Mouse (Mus musculus) midbrain, postnatal 0 days (tissue): Measurements from ENCODE around the gene Pcdh17. TPM values are rescaled to one million over a fixed set of nuclear protein-coding genes. Genes with fewer than 3 reads are reported as not detected.

Source experiments
- ATAC-seq: fragments of 200-750 bp; cut with Nextera tagmentation; 2 replicates; pipeline ENCODE4 v1.8.0; 2017; ENCODE audit warnings: moderate number of reproducible peaks, mild to moderate bottlenecking, moderate TSS enrichment, moderate library complexity; ENCODE audit not compliant: low FRiP score
- DNase-seq: peaks from one replicate; pipeline ENCODE4 v3.0.0-alpha.2; 2015; ENCODE audit warnings: low spot score
- H3K27ac ChIP-seq: fragments of 300-500 bp; sonication (generic); 2 replicates; pipeline ENCODE4 v1.5.1; 2014; ENCODE audit warnings: low read depth, mild to moderate bottlenecking, low read length, mixed read lengths
- H3K27me3 ChIP-seq: fragments of 300-500 bp; sonication (generic); 2 replicates; pipeline ENCODE4 v1.6.1; 2014; ENCODE audit warnings: low read length, control low read depth, mixed read lengths; ENCODE audit not compliant: insufficient read depth
- H3K36me3 ChIP-seq: fragments of 300-500 bp; sonication (generic); 2 replicates; pipeline ENCODE4 v1.6.1; 2014; ENCODE audit warnings: low read length, control low read depth, mixed read lengths; ENCODE audit not compliant: insufficient read depth
- H3K4me1 ChIP-seq: fragments of 300-500 bp; sonication (generic); 2 replicates; pipeline ENCODE4 v1.6.1; 2014; ENCODE audit warnings: mild to moderate bottlenecking, control low read depth, antibody characterized with exemption, low read length, mixed read lengths; ENCODE audit not compliant: insufficient read depth
- H3K4me2 ChIP-seq: fragments of 300-500 bp; sonication (generic); 2 replicates; pipeline ENCODE4 v1.6.1; 2014; ENCODE audit warnings: low read depth, mild to moderate bottlenecking, low read length, mixed read lengths; ENCODE audit not compliant: poor library complexity, severe bottlenecking
- H3K4me3 ChIP-seq: fragments of 300-500 bp; sonication (generic); 2 replicates; pipeline ENCODE4 v1.5.1; 2014; ENCODE audit warnings: low read depth, mild to moderate bottlenecking, low read length, moderate library complexity
- H3K9ac ChIP-seq: fragments of 300-500 bp; sonication (generic); replicated peaks from 2 replicates; pipeline ENCODE4 v1.6.1; 2014; ENCODE audit warnings: mild to moderate bottlenecking, low read length, moderate library complexity, mixed read lengths; ENCODE audit not compliant: poor library complexity, severe bottlenecking
- H3K9me3 ChIP-seq: fragments of 300-500 bp; sonication (generic); 2 replicates; pipeline ENCODE4 v1.6.1; 2016; ENCODE audit warnings: low read length, control low read depth
- CTCF ChIP-seq: IDR thresholded peaks from 2 replicates; pipeline ENCODE4 v1.5.1; 2016; ENCODE audit warnings: antibody characterized with exemption, mild to moderate bottlenecking
- WGBS: fragments of 180-500 bp; shearing (Covaris S2); extraction: QIAGEN DNeasy Blood & Tissue Kit; methylation state at CpG from one replicate; pipeline ENCODE4 v1.1.7; 2014; 5-methylcytosine and 5-hydroxymethylcytosine counted together
- polyA plus RNA-seq: library from polyadenylated mRNA; unstranded; fragments of >200 nt; fragmentation: Nextera tagmentation; extraction: Ambion mirVana; gene quantifications from 2 replicates; pipeline ENCODE4 v1.2.1, GENCODE M21; 2015
- total RNA-seq: library from RNA; depleted of rRNA; stranded (reverse); fragments of >200 nt; gene quantifications from 2 replicates; pipeline ENCODE4 v1.2.3, GENCODE M21; 2014

The Pcdh17 gene
- total and polyA plus RNA-seq, 2 experiments from 2014 or later = 42.2 to 79.3 TPM

GRCm38 (mm10) chr14:84446411-84446915 is 3.1 kb downstream of the Pcdh17 start:
- Histone ChIP-seq H3K36me3 (no peaks in the 10 kb centered on the region), H3K27ac (peak overlapping the region; percentile 81), H3K27me3 (no peaks in the 10 kb centered on the region), H3K4me1 (no peaks in the 10 kb centered on the region), H3K4me2 (peak overlapping the region; percentile 81), H3K9me3 (no peaks in the 10 kb centered on the region), H3K4me3 (peak overlapping the region; percentile 73), H3K9ac (peak overlapping the region; percentile 77)
- 5% methylated on average over 37 of the region's 37 CpGs for WGBS
- ATAC-seq = no peak
- DNase-seq = no peak
- no peak for TF ChIP-seq CTCF

GRCm38 (mm10) chr14:84446941-84447641 is 3.7 kb downstream of the Pcdh17 start:
- TF ChIP-seq CTCF = peak; percentile 77
- peak; percentile 56 for DNase-seq
- Histone ChIP-seq H3K4me2 (peak overlapping the region; percentile 81), H3K27ac (peak overlapping the region; percentile 81; the same call in 1 of the 2 replicates), H3K27me3 (no peaks in the 10 kb centered on the region), H3K9ac (peak overlapping the region; percentile 77), H3K4me1 (no peaks in the 10 kb centered on the region), H3K4me3 (peak overlapping the region; percentile 73), H3K9me3 (no peaks in the 10 kb centered on the region), H3K36me3 (no peaks in the 10 kb centered on the region)
- ATAC-seq = peak; percentile 18; the same call in 1 of the 2 replicates
- 5% methylated on average over 45 of the region's 45 CpGs for WGBS

GRCm38 (mm10) chr14:84447661-84448380 is 4.5 kb downstream of the Pcdh17 start:
- H3K4me2 ChIP-seq = peak overlapping the region; percentile 81
- 4% methylated on average over 45 of the region's 45 CpGs for WGBS

DNA sequence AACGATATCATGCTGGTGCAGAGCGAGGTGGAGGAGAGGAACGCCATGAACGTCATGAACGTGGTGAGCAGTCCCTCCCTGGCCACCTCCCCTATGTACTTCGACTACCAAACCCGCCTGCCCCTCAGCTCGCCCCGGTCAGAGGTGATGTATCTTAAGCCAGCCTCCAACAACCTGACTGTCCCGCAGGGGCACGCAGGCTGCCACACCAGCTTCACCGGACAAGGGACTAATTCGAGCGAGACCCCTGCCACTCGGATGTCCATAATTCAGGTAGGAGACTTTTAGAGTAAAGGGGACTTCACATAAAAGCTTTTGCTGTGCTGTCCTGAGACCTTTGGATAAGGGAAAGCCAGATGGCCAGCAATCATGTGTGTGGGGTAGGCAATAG is 5.0 kb downstream of the Pcdh17 start:
- Histone ChIP-seq H3K4me2 (peak overlapping the region; percentile 81), H3K9ac (peak overlapping the region; percentile 77), H3K27me3 (no peaks in the 10 kb centered on the region), H3K9me3 (no peaks in the 10 kb centered on the region), H3K36me3 (no peaks in the 10 kb centered on the region), H3K27ac (no peak overlapping the region), H3K4me3 (peak overlapping the region; percentile 73), H3K4me1 (no peaks in the 10 kb centered on the region)
- under 1% methylated on average over 15 of the region's 15 CpGs for WGBS
- DNase-seq = no peak
- no peak for ATAC-seq
- no peak for TF ChIP-seq CTCF

More at GRCm38 (mm10) chr14:84447661-84448380, 4.5 kb downstream of the Pcdh17 start:
- H3K4me1 ChIP-seq = no peaks in the 10 kb centered on the region
- no peak overlapping the region for H3K27ac ChIP-seq
- no peak; the same call in 1 of the 2 replicates for ATAC-seq
- no peaks in the 10 kb centered on the region for H3K36me3 ChIP-seq
- H3K4me3 ChIP-seq = peak overlapping the region; percentile 73
- H3K9me3 ChIP-seq = no peaks in the 10 kb centered on the region
- H3K27me3 ChIP-seq = no peaks in the 10 kb centered on the region
- peak overlapping the region; percentile 77 for H3K9ac ChIP-seq
- peak; percentile 67 for TF ChIP-seq CTCF
- peak; percentile 70 for DNase-seq

- Histone ChIP-seq H3K27ac (no peak overlapping the region), H3K4me2 (0 out of 2 replicates have a peak overlapping the region, but pooled peaks have one; percentile 2), H3K4me3 (peak overlapping the region; percentile 7; the same call in 1 of the 2 replicates), H3K4me1 (no peaks in the 10 kb centered on the region), H3K9ac (no peak overlapping the region), H3K9me3 (no peaks in the 10 kb centered on the region), H3K36me3 (no peaks in the 10 kb centered on the region), H3K27me3 (no peaks in the 10 kb centered on the region)
- ATAC-seq = no peak
- WGBS = 76% methylated on average over 4 of the region's 4 CpGs
- no peak for TF ChIP-seq CTCF
- DNase-seq = no peak
Measured at GRCm38 (mm10) chr14:84454074-84454845, 10.9 kb downstream of the Pcdh17 start.
